Mouse (Mus musculus) limb, embryonic 13.5 days (tissue): ENCODE measurements around the gene Nploc4. TPM values are rescaled to one million over a fixed set of nuclear protein-coding genes. Genes with fewer than 3 reads are reported as not detected.
A peak's percentile ranks its signal among the peaks of the same experiment; 100 is the strongest.
"Not testable (repeated sequence)": the region's sequence is repeated elsewhere in the genome, so short reads cannot be mapped to it uniquely, and the experiment has no call there.

Experiments used
- ATAC-seq: fragments of 200-750 bp; cut with Nextera tagmentation; 2 replicates; pipeline ENCODE4 v1.8.0; 2017; ENCODE audit warnings: low read depth, moderate number of reproducible peaks, moderate TSS enrichment; ENCODE audit not compliant: low FRiP score
- H3K27ac ChIP-seq: fragments of 300-500 bp; sonication (generic); 2 replicates; pipeline ENCODE4 v1.5.1; 2015; ENCODE audit warnings: inconsistent platforms, mild to moderate bottlenecking, moderate library complexity
- H3K27me3 ChIP-seq: fragments of 300-500 bp; sonication (generic); 2 replicates; pipeline ENCODE4 v1.6.1; 2015; ENCODE audit warnings: mild to moderate bottlenecking, inconsistent platforms
- H3K36me3 ChIP-seq: fragments of 300-500 bp; sonication (generic); 2 replicates; pipeline ENCODE4 v1.6.1; 2015; ENCODE audit warnings: inconsistent platforms, mild to moderate bottlenecking, moderate library complexity
- H3K4me1 ChIP-seq: fragments of 300-500 bp; sonication (generic); 2 replicates; pipeline ENCODE4 v1.6.1; 2015; ENCODE audit warnings: inconsistent platforms
- H3K4me2 ChIP-seq: fragments of 300-500 bp; sonication (generic); replicated peaks from 2 replicates; pipeline ENCODE4 v1.6.1; 2015; ENCODE audit warnings: inconsistent platforms, mild to moderate bottlenecking, moderate library complexity
- H3K4me3 ChIP-seq: fragments of 300-500 bp; sonication (generic); 2 replicates; pipeline ENCODE4 v1.5.1; 2015; ENCODE audit warnings: moderate library complexity, mild to moderate bottlenecking, inconsistent platforms
- H3K9ac ChIP-seq: fragments of 300-500 bp; sonication (generic); 2 replicates; pipeline ENCODE4 v1.6.1; 2015; ENCODE audit warnings: mild to moderate bottlenecking, inconsistent platforms
- H3K9me3 ChIP-seq: fragments of 300-500 bp; sonication (generic); 2 replicates; pipeline ENCODE4 v1.6.1; 2016; ENCODE audit warnings: inconsistent platforms
- WGBS: fragments of 180-500 bp; shearing (Covaris S2); methylation state at CpG from one replicate; pipeline ENCODE4 v1.1.7; 2015; 5-methylcytosine and 5-hydroxymethylcytosine counted together
- polyA plus RNA-seq: library from polyadenylated mRNA; unstranded; fragments of >200 nt; fragmentation: Nextera tagmentation; extraction: Ambion mirVana; gene quantifications from 2 replicates; pipeline ENCODE4 v1.2.1, GENCODE M21; 2015

Nploc4 gene
- polyA plus RNA-seq, 1 experiment from 2014 or later: 37.6 TPM

- H3K4me3 ChIP-seq: no peak overlapping the region
- H3K27ac ChIP-seq: no peak overlapping the region
- ATAC-seq: no peak
- no peaks in the 10 kb centered on the region for H3K27me3 ChIP-seq
- WGBS: 65% methylated on average over 5 of the region's 5 CpGs
- no peak overlapping the region for H3K9ac ChIP-seq
- no peak overlapping the region for H3K4me2 ChIP-seq
- H3K36me3 ChIP-seq: no peaks in the 10 kb centered on the region
- H3K4me1 ChIP-seq: peaks cover 88% of the 10 kb centered on the region
- no peaks in the 10 kb centered on the region for H3K9me3 ChIP-seq
Measured at GRCm38 (mm10) chr11:120355277-120356039, 82.0 kb downstream of the Nploc4 start.

GRCm38 (mm10) chr11:120354304-120355276 is 82.9 kb downstream of the Nploc4 start:
- Histone ChIP-seq H3K4me3 (no peak overlapping the region), H3K27ac (no peak overlapping the region), H3K9ac (no peak overlapping the region), H3K9me3 (no peaks in the 10 kb centered on the region), H3K27me3 (no peaks in the 10 kb centered on the region), H3K36me3 (no peaks in the 10 kb centered on the region), H3K4me1 (peaks cover 80% of the 10 kb centered on the region), H3K4me2 (no peak overlapping the region)
- no peak for ATAC-seq
- 85% methylated on average over 17 of the region's 17 CpGs for WGBS

GRCm38 (mm10) chr11:120353500-120354303 is 83.8 kb downstream of the Nploc4 start:
- H3K27me3 ChIP-seq: no peaks in the 10 kb centered on the region
- peaks cover 78% of the 10 kb centered on the region for H3K4me1 ChIP-seq
- peak overlapping the region; percentile 79; the same call in 1 of the 2 replicates for H3K27ac ChIP-seq
- no peak for ATAC-seq
- H3K4me2 ChIP-seq: no peak overlapping the region
- H3K4me3 ChIP-seq: no peak overlapping the region
- no peaks in the 10 kb centered on the region for H3K36me3 ChIP-seq
- H3K9ac ChIP-seq: no peak overlapping the region
- H3K9me3 ChIP-seq: no peaks in the 10 kb centered on the region
- WGBS: 24% methylated on average over 26 of the region's 26 CpGs

GRCm38 (mm10) chr11:120352571-120353290 is 84.8 kb downstream of the Nploc4 start:
- Histone ChIP-seq H3K36me3 (no peaks in the 10 kb centered on the region), H3K9ac (no peak overlapping the region; the same call in 1 of the 2 replicates), H3K4me2 (peak overlapping the region; percentile 21; the same call in 1 of the 2 replicates), H3K27ac (peak overlapping the region; percentile 79), H3K4me1 (peaks cover 68% of the 10 kb centered on the region), H3K4me3 (no peak overlapping the region), H3K27me3 (no peaks in the 10 kb centered on the region), H3K9me3 (no peaks in the 10 kb centered on the region)
- 53% methylated on average over 13 of the region's 13 CpGs for WGBS
- ATAC-seq: no peak

GRCm38 (mm10) chr11:120352093-120352350 is 85.5 kb downstream of the Nploc4 start:
- not testable (repeated sequence) for H3K4me2 ChIP-seq, H3K27me3 ChIP-seq, H3K9me3 ChIP-seq, H3K4me3 ChIP-seq, H3K9ac ChIP-seq, H3K36me3 ChIP-seq, ATAC-seq
- 84% methylated on average over 5 of the region's 5 CpGs for WGBS
- Histone ChIP-seq H3K27ac (peak overlapping the region; percentile 53; the same call in 1 of the 2 replicates), H3K4me1 (peaks cover 61% of the 10 kb centered on the region)

GRCm38 (mm10) chr11:120351250-120352092 is 86.0 kb downstream of the Nploc4 start:
- no peaks in the 10 kb centered on the region for H3K9me3 ChIP-seq
- peak overlapping the region; percentile 100; the same call in 1 of the 2 replicates for H3K4me3 ChIP-seq
- H3K27ac ChIP-seq: peak overlapping the region; percentile 100
- H3K4me2 ChIP-seq: peak overlapping the region; percentile 95
- H3K27me3 ChIP-seq: no peaks in the 10 kb centered on the region
- ATAC-seq: no peak
- peak overlapping the region; percentile 100; the same call in 1 of the 2 replicates for H3K9ac ChIP-seq
- peaks cover 60% of the 10 kb centered on the region for H3K4me1 ChIP-seq
- peaks cover 8% of the 10 kb centered on the region for H3K36me3 ChIP-seq
- 82% methylated on average over 10 of the region's 10 CpGs for WGBS

- WGBS: 10% methylated on average over 11 of the region's 11 CpGs
- Histone ChIP-seq H3K4me1 (peaks cover 61% of the 10 kb centered on the region), H3K4me3 (peak overlapping the region; percentile 100)
Measured at GRCm38 (mm10) chr11:120350711-120351110, 86.8 kb downstream of the Nploc4 start.

GRCm38 (mm10) chr11:120349986-120350702 is 87.4 kb downstream of the Nploc4 start:
- 3% methylated on average over 67 of the region's 68 CpGs for WGBS
- peaks cover 14% of the 10 kb centered on the region for H3K36me3 ChIP-seq

More at GRCm38 (mm10) chr11:120350711-120351110, 86.8 kb downstream of the Nploc4 start:
- Histone ChIP-seq H3K27me3 (no peaks in the 10 kb centered on the region), H3K4me2 (peak overlapping the region; percentile 95), H3K9me3 (no peaks in the 10 kb centered on the region), H3K27ac (peak overlapping the region; percentile 100), H3K36me3 (peaks cover 10% of the 10 kb centered on the region), H3K9ac (peak overlapping the region; percentile 100)
- ATAC-seq: no peak

GRCm38 (mm10) chr11:120349371-120349985 is 88.0 kb downstream of the Nploc4 start:
- ATAC-seq: peak; percentile 0; the same call in 1 of the 2 replicates
- peak overlapping the region; percentile 100 for H3K9ac ChIP-seq
- peak overlapping the region; percentile 100 for H3K4me3 ChIP-seq
- no peaks in the 10 kb centered on the region for H3K9me3 ChIP-seq
- H3K27ac ChIP-seq: peak overlapping the region; percentile 100
- peaks cover 55% of the 10 kb centered on the region for H3K4me1 ChIP-seq
- 2% methylated on average over 16 of the region's 16 CpGs for WGBS
- no peaks in the 10 kb centered on the region for H3K27me3 ChIP-seq
- H3K36me3 ChIP-seq: peaks cover 21% of the 10 kb centered on the region
- H3K4me2 ChIP-seq: peak overlapping the region; percentile 95

More at GRCm38 (mm10) chr11:120349986-120350702, 87.4 kb downstream of the Nploc4 start:
- Histone ChIP-seq H3K4me3 (peak overlapping the region; percentile 100), H3K27ac (peak overlapping the region; percentile 100), H3K4me2 (peak overlapping the region; percentile 95), H3K9ac (peak overlapping the region; percentile 100), H3K9me3 (no peaks in the 10 kb centered on the region), H3K4me1 (peaks cover 59% of the 10 kb centered on the region), H3K27me3 (no peaks in the 10 kb centered on the region)
- ATAC-seq: peak; percentile 74
